Mouse (Mus musculus): ENCODE data around the gene E030030I06Rik. TPM values are rescaled to one million over a fixed set of nuclear protein-coding genes. Genes with fewer than 3 reads are reported as not detected.
"Not testable (repeated sequence)": the region's sequence is repeated elsewhere in the genome, so short reads cannot be mapped to it uniquely, and the experiment has no call there.

E030030I06Rik gene
- polyA plus RNA-seq, 1 experiment = 4.4 TPM

- no peak overlapping the region for H3K4me3 ChIP-seq (ENCODE audit: low read depth, low read length)
- no peak overlapping the region for H3K27ac ChIP-seq (ENCODE audit: insufficient read depth, low read depth, low read length)
- H3K36me3 ChIP-seq (ENCODE audit: control insufficient read depth, insufficient read depth, low read length) = no peaks in the 10 kb centered on the region
- TF ChIP-seq CTCF (IDR thresholded peaks at IDR 0.05; ENCODE audit: extremely low read depth, insufficient read length, insufficient replicate concordance, low read depth, low read length) (no peak), POLR2A (IDR thresholded peaks at IDR 0.05; ENCODE audit: low read depth, low read length) (no peak)
- H3K27me3 ChIP-seq (ENCODE audit: control insufficient read depth, insufficient read depth, low read length) = no peaks in the 10 kb centered on the region
- H3K4me1 ChIP-seq (ENCODE audit: control insufficient read depth, insufficient read depth, insufficient read length, low read length) = no peaks in the 10 kb centered on the region
- WGBS = 70% methylated on average over 2 of the region's 2 CpGs
Measured at GRCm38 (mm10) chr10:22074531-22074930, 74.5 kb downstream of the E030030I06Rik start.

- Histone ChIP-seq H3K36me3 (ENCODE audit: control insufficient read depth, insufficient read depth, low read length) (no peaks in the 10 kb centered on the region), H3K27ac (ENCODE audit: insufficient read depth, low read depth, low read length) (no peak overlapping the region), H3K27me3 (ENCODE audit: control insufficient read depth, insufficient read depth, low read length) (no peaks in the 10 kb centered on the region), H3K4me3 (ENCODE audit: low read depth, low read length) (no peak overlapping the region), H3K4me1 (ENCODE audit: control insufficient read depth, insufficient read depth, insufficient read length, low read length) (no peaks in the 10 kb centered on the region)
- TF ChIP-seq POLR2A (IDR thresholded peaks at IDR 0.05; ENCODE audit: low read depth, low read length) (no peak), CTCF (IDR thresholded peaks at IDR 0.05; ENCODE audit: extremely low read depth, insufficient read length, insufficient replicate concordance, low read depth, low read length) (no peak)
- 62% methylated on average over 2 of the region's 2 CpGs for WGBS
Measured at GRCm38 (mm10) chr10:22072739-22073138, 76.3 kb downstream of the E030030I06Rik start.

- WGBS = 33% methylated on average over 4 of the region's 4 CpGs
- Histone ChIP-seq H3K4me1 (ENCODE audit: control insufficient read depth, insufficient read depth, insufficient read length, low read length) (no peaks in the 10 kb centered on the region), H3K4me3 (ENCODE audit: low read depth, low read length) (no peak overlapping the region), H3K36me3 (ENCODE audit: control insufficient read depth, insufficient read depth, low read length) (no peaks in the 10 kb centered on the region), H3K27ac (ENCODE audit: insufficient read depth, low read depth, low read length) (no peak overlapping the region), H3K27me3 (ENCODE audit: control insufficient read depth, insufficient read depth, low read length) (no peaks in the 10 kb centered on the region)
- TF ChIP-seq CTCF (IDR thresholded peaks at IDR 0.05; ENCODE audit: extremely low read depth, insufficient read length, insufficient replicate concordance, low read depth, low read length) (no peak), POLR2A (IDR thresholded peaks at IDR 0.05; ENCODE audit: low read depth, low read length) (no peak)
Measured at GRCm38 (mm10) chr10:22070576-22070975, 78.5 kb downstream of the E030030I06Rik start.

- TF ChIP-seq CTCF (IDR thresholded peaks at IDR 0.05; ENCODE audit: extremely low read depth, insufficient read length, insufficient replicate concordance, low read depth, low read length) = no peak
- no peak for TF ChIP-seq POLR2A (IDR thresholded peaks at IDR 0.05; ENCODE audit: low read depth, low read length)
- WGBS = 81% methylated on average over 2 of the region's 2 CpGs
- Histone ChIP-seq H3K4me1 (ENCODE audit: control insufficient read depth, insufficient read depth, insufficient read length, low read length) (no peaks in the 10 kb centered on the region), H3K27me3 (ENCODE audit: control insufficient read depth, insufficient read depth, low read length) (no peaks in the 10 kb centered on the region), H3K27ac (ENCODE audit: insufficient read depth, low read depth, low read length) (no peak overlapping the region), H3K4me3 (ENCODE audit: low read depth, low read length) (no peak overlapping the region), H3K36me3 (ENCODE audit: control insufficient read depth, insufficient read depth, low read length) (no peaks in the 10 kb centered on the region)
Measured at GRCm38 (mm10) chr10:22070168-22070567, 78.9 kb downstream of the E030030I06Rik start.

GRCm38 (mm10) chr10:22067979-22068378 lies 81.1 kb downstream of the E030030I06Rik start, which contains the start of gene 4930444G20Rik:
Gene 4930444G20Rik (minus strand): TSS chr10:22068079.
- H3K4me1 ChIP-seq (ENCODE audit: control insufficient read depth, insufficient read depth, insufficient read length, low read length); H3K27me3 ChIP-seq (ENCODE audit: control insufficient read depth, insufficient read depth, low read length); H3K36me3 ChIP-seq (ENCODE audit: control insufficient read depth, insufficient read depth, low read length); H3K4me3 ChIP-seq (ENCODE audit: low read depth, low read length); H3K27ac ChIP-seq (ENCODE audit: insufficient read depth, low read depth, low read length): not testable (repeated sequence)
- WGBS = 91% methylated on average over 7 of the region's 7 CpGs

Other genes with a start within 250 kb of the E030030I06Rik start
- not detected in 2 replicates for gene 4930444G20Rik, start 81.2 kb downstream of the E030030I06Rik start, polyA plus RNA-seq (2012; rRNA removed)
- 0.37 and 0.44 TPM in 2 replicates for gene Raet1e, start 9.3 kb upstream of the E030030I06Rik start, polyA plus RNA-seq (2012; rRNA removed)
- gene H60b, start 9.3 kb upstream of the E030030I06Rik start, polyA plus RNA-seq (2012; rRNA removed) = not detected in 2 replicates
- gene Raet1d, start 211.3 kb upstream of the E030030I06Rik start, polyA plus RNA-seq (2012; rRNA removed) = not detected in 2 replicates

Data from small intestine, adult 2 months (tissue).